Mouse (Mus musculus) thymus, adult 2 months (tissue): ENCODE measurements around the gene Ivd.

ENCODE experiments used
- CTCF ChIP-seq: fragments of 200-500 bp; IDR thresholded peaks from 2 replicates; pipeline ENCODE4 v1.5.1; 2012; ENCODE audit warnings: mild to moderate bottlenecking, control low read depth, low read length, moderate library complexity, borderline replicate concordance; ENCODE audit not compliant: control insufficient read depth, poor library complexity, insufficient read depth; ENCODE audit errors: extremely low read depth
- POLR2A ChIP-seq: fragments of 200-500 bp; IDR thresholded peaks from 2 replicates; pipeline ENCODE4 v1.6.1; 2012; ENCODE audit warnings: mild to moderate bottlenecking, low read length, control low read depth, moderate library complexity; ENCODE audit not compliant: control insufficient read depth, poor library complexity, insufficient read depth; ENCODE audit errors: extremely low read depth

- TF ChIP-seq CTCF (no peak), POLR2A (no peak)
These were observed 20.6 kb upstream of the Ivd start for GRCm38 (mm10) chr2:118841186-118841585.
